Mouse (Mus musculus) bone marrow macrophage, adult 2 months (primary cell): ENCODE data around the gene Edc4.

ENCODE experiments used
- CTCF ChIP-seq: IDR thresholded peaks from 2 replicates; pipeline ENCODE4 v1.5.1; 2012; ENCODE audit warnings: low read depth, mild to moderate bottlenecking, low read length, moderate library complexity
- POLR2A ChIP-seq: IDR thresholded peaks from 2 replicates; pipeline ENCODE4 v1.6.1; 2012; ENCODE audit warnings: mild to moderate bottlenecking, low read depth, low read length, borderline replicate concordance

GRCm38 (mm10) chr8:105866364-105867029, 14.2 kb upstream of the Edc4 start:
- 0 out of 2 replicates have a peak, but pooled peaks have one; percentile 5 for TF ChIP-seq CTCF
- TF ChIP-seq POLR2A = no peak
